Mouse (Mus musculus) urinary bladder, postnatal 14 days (tissue): ENCODE results near the gene Vars.
"Not testable (repeated sequence)": the region's sequence is repeated elsewhere in the genome, so short reads cannot be mapped to it uniquely, and the experiment has no call there.

ENCODE experiments used
- DNase-seq: peaks from one replicate; pipeline ENCODE4 v3.0.0; 2021; ENCODE audit warnings: low spot score

Vars gene

GRCm38 (mm10) chr17:35024261-35024660 lies 23.5 kb downstream of the Vars start:
- DNase-seq: no peak

DNA sequence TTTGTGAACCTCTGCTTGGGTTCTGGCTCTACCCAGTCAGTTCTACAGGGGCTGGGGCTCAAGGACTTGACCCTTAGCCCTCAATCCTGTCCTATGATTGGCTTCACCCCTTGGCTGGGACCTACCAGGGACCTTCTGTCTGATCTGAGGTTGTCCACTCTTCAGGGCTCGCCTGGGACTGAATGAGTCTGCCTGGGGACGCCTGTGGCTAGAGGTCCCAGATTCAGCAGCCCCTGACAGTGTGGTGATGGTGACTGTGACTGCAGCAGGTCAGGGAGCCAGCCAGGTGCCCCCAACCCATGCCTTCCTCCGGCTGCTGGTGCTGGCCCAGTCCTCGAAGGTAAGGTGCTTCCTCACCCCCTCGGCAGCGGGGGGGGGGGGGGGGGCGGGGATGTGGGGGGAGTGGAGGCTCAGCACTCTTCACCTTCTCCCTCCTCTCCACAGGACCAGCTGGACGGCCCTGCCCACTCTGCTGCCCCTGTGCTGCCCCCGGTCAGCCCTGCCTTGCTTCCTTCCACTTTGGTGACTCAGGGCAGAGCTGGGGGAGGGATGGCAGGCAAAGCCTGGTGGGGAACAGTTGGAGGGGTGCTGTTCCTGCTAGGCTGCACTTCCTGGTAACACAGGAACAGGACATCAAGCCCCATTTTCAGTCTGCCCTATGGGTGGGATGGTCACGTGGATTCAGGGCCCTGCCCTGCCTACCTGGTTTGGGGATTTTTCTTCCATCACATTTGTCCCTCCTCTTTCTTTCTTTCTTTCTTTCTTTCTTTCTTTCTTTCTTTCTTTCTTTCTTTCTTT lies 24.1 kb downstream of the Vars start:
- no peak for DNase-seq

- DNase-seq: no peak
Observed at GRCm38 (mm10) chr17:35026206-35026605, 25.4 kb downstream of the Vars start.

DNA sequence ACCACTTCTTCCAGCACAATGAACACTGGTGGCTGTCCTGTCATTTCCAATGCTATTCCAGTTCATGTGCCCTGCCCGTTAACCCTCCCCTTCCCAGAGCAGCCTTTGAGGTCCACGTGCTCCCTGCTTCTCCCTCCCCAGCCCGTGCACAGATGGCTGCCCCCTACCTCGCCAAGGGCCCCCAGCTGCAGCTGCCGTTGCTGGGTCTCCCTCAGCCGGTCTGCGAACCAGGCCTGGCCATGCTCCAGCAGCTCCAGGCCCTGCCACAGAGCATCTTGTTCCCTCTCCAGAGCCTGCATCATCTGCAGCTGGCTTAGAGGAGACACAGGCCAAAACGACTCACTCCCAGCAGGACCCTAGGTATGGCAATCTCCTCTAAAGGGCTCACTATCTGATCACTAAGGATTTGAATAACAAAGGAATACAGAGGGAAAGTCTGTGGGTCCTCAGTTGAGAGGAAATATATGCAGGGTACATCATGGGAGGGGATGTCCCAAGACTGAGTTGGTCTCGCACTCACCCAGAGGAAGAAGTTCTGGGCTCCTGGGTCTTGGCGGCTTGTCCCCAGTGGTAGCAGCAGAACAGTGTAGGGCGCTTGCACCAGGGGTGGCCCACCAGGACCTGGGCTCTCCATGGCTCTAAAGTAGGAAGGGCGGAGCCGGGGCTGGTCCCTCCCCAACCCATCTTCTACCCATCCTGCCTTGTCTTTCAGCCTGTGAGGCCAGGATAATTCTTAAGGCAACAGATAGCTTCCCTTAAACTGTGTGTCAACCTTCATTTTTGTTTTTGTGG lies 26.7 kb downstream of the Vars start, which contains the start of gene Sapcd1:
Gene Sapcd1 (minus strand): TSS at position 740 of the 792 bp plus-strand sequence.
- DNase-seq: no peak

- DNase-seq: no peak
Observed at GRCm38 (mm10) chr17:35028315-35028714, 27.5 kb downstream of the Vars start.

GRCm38 (mm10) chr17:35029691-35030532 lies 29.1 kb downstream of the Vars start:
- DNase-seq: no peak

GRCm38 (mm10) chr17:35031272-35031671 lies 30.5 kb downstream of the Vars start:
- no peak for DNase-seq

DNA sequence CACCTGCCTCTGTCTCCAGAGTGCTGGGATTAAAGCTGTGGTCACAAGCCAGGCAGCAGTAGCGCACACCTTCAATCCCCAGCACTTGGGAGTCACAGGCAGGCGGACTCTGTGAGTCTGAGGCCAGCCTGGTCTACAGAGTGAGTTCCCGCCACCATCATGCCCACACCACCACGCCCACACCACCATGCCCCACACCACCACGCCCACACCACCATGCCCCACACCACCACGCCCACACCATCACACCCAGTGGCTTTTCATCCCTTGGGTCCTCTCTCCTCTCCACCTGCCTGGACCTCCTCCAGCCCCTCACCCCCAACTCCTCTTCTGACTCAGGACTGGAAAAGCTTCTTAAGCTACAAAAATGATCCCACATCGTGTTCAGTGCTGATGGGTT lies 31.1 kb downstream of the Vars start:
- DNase-seq: no peak

DNA sequence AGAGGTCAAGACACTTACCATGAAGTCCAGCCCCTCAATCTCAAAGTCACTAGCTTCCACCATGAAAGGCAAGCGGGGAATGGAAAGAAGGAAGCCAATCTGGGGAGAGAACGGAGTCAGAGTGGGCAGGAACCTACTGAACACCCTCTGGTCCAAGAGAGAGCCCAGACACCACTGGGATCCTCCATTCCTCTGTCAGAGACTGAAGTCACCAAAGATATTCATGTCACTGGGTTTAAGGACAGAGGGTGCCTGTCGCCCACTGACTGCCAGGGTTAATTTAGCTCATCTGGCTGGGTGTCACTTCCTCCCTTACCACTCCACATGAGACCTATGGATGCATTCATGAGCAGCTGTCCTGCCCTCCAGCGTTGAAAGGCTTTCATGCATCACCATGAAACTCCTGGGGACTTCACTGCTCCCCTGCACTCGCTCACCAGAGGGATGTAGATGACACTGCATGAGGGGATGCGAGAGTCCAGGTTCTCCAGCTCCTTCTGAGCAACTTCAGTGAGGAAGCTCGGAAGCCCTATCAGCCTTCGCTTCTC lies 31.6 kb downstream of the Vars start:
- DNase-seq: no peak

- not testable (repeated sequence) for DNase-seq
Observed at GRCm38 (mm10) chr17:35033703-35034102, 32.9 kb downstream of the Vars start.

DNA sequence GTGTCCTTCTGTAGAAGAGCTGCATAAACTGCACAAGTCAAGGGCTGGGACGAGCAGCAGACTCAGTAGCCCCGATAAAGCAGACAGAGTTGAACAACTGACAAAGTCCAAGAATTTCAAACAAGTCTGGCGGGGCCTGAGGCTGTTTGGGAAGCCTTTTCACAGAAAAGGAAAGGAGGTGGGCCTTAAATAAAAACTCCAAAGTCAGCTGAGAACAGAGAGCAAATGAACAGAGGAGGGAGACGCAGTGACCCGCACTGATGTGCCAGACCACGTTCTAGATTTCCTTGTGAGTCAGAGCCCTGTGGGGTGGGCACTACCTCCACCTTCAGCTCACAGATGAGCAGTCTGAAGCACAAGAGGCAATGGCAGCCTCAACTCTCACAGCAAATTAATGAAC lies 34.1 kb downstream of the Vars start:
- DNase-seq: no peak

DNA sequence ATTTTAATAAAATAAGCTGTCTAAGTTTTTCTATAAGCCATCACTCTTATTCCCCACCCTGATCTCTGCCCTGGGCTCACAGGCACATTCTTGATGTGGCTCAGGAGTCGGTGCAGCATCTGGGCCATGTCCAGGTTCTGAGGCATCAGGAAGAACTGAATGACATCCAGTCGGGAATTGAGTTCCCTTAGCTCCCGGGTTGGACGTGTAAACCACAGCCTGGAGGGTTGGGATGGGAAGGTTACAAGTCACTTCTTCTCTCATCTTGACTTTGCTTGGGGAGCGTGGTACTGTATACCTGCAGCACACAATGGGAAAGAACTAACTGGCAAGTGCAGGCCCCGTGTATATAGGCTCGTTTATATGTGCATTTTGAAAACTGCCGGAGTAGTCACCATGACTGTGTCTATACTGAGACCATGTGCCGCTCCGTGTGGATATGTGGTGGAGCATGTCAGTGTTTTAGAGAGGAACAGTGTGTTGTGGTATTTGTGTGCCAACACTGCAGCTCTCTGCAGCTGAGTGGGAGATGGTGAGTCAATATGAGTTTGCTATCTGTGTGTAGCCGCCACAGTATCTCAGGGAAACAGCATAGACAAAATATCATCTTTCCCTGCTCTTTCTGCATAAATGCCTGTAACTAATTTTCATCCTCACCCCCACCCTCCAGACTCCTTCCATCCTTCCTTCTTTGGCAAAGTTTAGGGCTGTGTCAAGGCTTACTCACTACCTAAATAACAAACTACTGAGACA lies 38.5 kb downstream of the Vars start:
- DNase-seq: no peak

GRCm38 (mm10) chr17:35043794-35044193 lies 43.0 kb downstream of the Vars start:
- no peak for DNase-seq

GRCm38 (mm10) chr17:35044904-35045806 lies 44.4 kb downstream of the Vars start:
- no peak for DNase-seq

- no peak for DNase-seq
Observed at GRCm38 (mm10) chr17:35045807-35046680, 45.3 kb downstream of the Vars start.

GRCm38 (mm10) chr17:35046681-35047455 lies 46.1 kb downstream of the Vars start, which contains the start of gene Msh5:
Gene Msh5 (minus strand): TSS chr17:35046745.
- peak; percentile 97 for DNase-seq

DNA sequence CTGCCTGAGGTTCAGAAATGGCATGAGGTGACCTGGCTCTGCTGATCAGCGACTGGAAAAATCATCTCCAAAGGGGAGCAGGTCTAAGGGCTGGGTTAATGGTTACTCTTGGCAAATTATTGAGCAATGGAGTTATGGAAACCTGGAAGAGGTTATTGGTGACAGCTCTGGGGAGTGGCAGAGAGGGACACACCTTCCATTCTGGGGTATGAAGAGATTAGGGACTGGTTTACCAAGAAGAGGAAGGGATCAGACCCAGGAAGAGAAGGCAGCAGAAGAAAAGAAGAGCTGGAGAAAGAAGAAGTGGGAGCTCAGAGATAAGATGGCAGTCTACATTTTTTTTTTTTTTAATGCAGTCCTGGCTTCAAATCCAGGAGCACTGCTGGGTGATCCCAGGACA lies 46.9 kb downstream of the Vars start:
- DNase-seq: no peak
